Mouse (Mus musculus) c-Kit-negative CD71-positive TER-119-positive erythroid progenitor cells, embryonic 14.5 days (primary cell): ENCODE data around the gene Pecr.
A peak's percentile ranks its signal among the peaks of the same experiment; 100 is the strongest.
"Not testable (repeated sequence)": the region's sequence is repeated elsewhere in the genome, so short reads cannot be mapped to it uniquely, and the experiment has no call there.

Experiments
- DNase-seq: peaks from one replicate; pipeline ENCODE4 v3.0.0-alpha.2; 2013; ENCODE audit warnings: low read depth, low spot score

Gene Pecr

GRCm38 (mm10) chr1:72288527-72289150 is 4.5 kb upstream of the Pecr start:
- no peak for DNase-seq

DNA sequence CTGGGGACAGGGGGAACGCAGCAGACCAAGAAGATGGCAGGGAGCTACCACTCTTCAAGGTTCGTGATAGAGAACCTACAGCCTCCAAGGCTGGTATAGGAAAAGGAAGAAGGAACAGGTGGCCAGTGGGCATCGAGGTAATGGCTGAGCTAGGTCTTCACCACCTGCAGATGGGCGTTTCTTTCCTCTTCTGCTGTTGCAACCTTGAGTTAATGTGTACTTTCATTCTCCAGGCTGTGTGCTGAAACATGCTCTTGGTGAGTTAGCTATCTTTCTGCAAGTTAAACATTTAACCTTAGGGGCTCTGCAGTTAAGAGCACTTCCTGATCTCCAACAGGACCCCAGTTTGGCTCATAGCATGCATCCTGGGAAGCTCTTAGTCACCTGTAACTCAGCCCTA is 3.8 kb upstream of the Pecr start:
- DNase-seq, result no peak

- DNase-seq, result no peak
These were observed 2.8 kb upstream of the Pecr start for GRCm38 (mm10) chr1:72286904-72287303.

- no peak for DNase-seq
These were observed 425 bp upstream of the Pecr start for GRCm38 (mm10) chr1:72284539-72284938.

GRCm38 (mm10) chr1:72282604-72283003 is 1.5 kb downstream of the Pecr start:
- no peak for DNase-seq

- DNase-seq, result no peak
These were observed 6.0 kb downstream of the Pecr start for GRCm38 (mm10) chr1:72278085-72278484.

- no peak for DNase-seq
These were observed 21.0 kb downstream of the Pecr start for GRCm38 (mm10) chr1:72263099-72263498.

GRCm38 (mm10) chr1:72256381-72257256 is 27.5 kb downstream of the Pecr start:
- no peak for DNase-seq

- no peak for DNase-seq
These were observed 28.3 kb downstream of the Pecr start for GRCm38 (mm10) chr1:72255854-72256175.

DNA sequence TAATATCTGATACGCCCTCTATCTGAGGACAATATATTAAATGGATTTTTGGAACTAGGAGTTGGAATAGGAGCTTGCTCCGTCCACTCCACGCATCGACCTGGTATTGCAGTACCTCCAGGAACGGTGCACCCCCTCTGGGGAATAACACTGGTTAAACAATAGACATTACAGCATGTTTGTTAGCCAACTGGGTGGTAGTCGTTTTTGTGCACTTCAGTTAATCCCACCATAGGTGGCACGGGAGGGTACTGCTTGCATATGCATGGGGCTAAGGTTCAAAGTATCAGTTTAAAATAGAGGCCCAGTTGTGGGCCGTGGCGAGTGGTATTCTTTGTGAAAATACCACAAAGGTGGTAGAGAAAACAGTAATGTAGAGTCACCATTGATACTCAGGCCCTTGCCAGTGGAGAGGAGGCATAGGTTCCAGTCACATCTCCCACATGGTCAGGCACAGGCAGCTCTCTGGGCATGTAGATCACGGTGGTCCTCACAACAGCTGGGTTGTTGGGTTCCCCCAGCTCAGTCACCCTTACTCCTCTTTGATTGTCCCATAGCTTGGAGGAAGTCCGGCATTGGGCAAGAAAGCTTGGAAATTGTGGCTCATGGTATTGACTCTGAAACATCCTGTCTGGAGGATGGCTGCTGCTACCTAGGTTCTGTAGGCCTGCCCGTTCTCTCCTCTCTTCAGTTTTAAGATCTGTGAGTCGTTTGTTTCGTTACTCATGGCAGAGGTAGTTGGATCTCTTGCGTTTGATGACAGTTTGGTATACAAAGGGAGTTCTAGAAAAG is 28.9 kb downstream of the Pecr start:
- DNase-seq, result no peak

- peak; percentile 51 for DNase-seq
These were observed 29.5 kb downstream of the Pecr start for GRCm38 (mm10) chr1:72254545-72255061.

DNA sequence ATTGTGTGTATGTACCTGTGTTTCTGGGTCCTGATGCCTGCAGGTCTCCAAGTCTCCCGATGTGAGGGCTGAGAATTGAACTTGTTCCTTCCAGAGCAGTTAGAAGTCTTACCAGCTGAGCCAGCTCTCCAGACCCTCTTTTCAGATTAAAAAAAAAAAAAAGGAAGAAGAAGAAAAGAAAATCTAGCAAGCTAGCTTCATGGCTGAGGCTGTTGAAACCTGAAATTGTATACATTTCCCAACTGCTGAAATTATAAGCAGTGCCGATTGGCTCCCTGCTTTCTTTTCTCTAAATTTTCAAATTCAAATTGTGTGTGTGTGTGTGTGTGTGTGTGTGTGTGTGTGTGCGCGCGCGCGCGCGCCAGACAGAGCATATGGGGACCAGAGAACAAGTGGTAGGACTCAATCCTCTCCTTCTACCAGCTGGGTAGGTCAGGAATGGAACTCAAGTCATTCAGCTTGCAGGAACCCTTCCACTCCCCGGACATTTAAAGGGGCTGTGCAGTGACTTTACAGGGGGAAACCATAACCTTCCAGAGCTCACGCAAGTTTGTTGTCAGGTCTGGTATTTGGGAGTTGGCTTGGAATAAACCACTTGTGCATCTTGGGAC is 30.1 kb downstream of the Pecr start:
- no peak for DNase-seq

- no peak for DNase-seq
These were observed 32.3 kb downstream of the Pecr start for GRCm38 (mm10) chr1:72251806-72252205.

DNA sequence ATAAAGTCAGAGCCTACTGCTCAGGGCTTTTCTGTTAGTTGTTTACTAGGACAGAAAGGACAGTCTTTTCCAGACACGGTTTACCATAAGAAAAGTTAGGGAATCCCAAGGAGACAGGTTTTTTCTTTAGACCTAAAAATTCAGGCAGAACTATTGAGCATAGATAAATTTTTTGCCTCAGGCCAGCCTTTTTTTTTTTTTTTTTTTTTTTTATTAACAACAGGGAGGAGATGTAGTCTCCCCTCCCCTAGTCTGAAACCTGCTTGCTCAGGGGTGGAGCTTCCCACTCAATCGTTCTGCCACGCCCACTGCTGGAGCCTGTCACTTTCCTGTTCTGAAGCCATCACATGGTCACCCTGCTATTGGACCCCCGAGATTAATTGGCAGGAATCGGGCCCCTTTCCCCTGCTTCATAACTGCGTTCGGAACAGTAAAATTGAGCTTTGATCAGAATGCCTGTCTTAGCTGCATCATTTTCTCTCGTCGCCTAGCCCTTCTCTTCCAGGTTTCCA is 35.8 kb downstream of the Pecr start:
- DNase-seq, result not testable (repeated sequence)

DNA sequence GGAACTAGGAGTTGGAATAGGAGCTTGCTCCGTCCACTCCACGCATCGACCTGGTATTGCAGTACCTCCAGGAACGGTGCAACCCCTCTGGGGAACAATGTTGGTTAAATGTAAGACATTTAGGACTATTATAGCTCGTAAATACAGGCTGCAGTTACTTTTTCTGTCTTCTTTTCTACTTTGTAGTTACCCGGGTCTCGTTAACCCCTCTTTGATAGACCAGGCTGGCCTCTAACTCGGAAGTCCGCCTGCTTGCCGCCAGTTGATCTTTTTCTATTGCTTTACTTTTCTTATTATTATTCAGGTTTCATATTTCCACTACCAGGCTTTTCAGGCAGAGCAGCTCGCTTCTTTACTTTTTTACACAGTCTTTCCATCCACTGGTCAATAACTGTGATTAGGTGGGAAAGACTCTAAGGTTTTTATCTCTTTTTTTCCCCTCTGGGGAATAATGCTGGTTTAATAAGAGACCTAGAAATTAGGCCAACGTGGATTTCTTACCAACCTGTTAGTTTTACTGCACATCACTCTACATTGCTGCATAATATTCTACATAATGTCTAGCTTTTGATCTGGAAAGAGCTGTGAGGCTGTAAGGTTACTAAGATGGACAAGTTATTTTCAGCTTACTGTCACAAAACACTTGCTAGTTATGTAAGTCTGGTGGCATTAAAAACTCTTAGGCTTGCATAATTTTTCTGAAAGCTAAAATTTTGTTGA is 39.6 kb downstream of the Pecr start:
- DNase-seq, result no peak

DNA sequence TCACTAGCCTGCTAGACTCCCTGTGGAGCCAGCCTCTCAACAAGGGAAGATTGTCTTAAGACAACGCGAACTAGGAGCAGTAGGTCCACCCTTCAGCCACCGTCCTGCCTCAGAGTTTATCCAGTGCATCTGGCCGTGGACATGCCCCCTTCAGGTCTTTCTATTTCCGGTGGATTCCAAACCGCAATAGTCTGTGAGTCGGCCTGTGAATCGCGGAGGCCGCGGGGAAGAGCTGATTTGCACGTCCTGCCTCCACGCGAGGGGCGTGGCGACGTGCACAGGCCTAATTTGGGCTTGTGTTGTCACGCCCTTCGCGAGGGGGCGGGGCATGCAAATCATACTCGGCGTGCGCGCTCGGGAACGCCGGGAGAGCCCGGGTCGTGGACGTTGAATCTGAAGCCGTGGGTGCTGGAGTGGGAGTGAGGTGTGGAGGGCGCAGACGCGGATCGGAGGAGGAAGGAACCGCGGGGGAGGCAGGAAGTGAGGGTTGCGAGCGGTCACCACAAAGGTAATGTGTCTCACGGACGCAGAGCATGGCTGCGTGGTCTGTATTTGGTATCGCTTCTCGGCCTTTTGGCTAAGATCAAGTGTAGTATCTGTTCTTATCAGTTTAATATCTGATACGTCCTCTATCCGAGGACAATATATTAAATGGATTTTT is 40.3 kb downstream of the Pecr start:
- peak; percentile 90 for DNase-seq

GRCm38 (mm10) chr1:72242581-72243143 is 41.5 kb downstream of the Pecr start:
- no peak for DNase-seq

DNA sequence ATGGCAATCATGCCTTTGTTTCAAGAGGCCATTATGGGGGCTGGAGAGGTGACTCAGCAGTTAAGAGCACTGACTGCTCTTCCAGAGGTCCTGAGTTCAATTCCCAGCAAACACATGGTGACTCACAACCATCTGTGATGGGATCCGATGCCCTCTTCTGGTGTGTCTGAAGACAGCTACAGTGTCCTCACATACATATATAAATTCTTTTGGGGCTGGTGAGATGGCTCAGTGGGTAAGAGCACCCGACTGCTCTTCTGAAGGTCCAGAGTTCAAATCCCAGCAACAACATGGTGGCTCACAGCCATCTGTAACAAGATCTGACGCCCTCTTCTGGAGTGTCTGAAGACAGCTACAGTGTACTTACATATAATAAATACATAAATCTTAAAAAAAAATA is 45.0 kb downstream of the Pecr start:
- not testable (repeated sequence) for DNase-seq

DNA sequence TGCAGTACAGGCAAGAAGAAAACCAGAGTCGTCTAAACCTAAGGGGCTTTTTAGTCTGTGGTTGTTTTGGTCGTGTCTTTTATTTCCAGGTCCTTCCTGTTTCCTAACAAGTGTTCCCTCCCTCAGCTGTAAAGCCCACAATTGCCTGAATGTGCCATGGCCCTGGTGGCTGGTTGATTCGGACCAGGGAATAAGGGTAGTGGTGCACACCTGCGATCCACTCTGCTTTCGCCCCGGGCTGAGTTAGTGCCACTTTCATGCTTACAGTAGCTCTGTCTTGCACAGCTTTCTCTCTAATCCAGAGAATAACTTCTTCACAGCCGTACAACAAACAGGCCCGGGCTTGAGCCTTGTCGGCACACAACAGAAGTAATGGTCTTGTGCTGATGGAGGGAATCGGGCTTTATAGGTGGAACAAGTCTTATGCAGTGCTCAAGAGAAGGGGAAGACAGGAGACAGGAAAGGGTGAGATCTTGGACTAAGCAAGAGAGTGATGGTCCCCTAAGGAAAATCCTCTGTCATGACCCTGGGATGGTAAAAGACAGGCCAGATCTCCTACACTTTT is 46.0 kb downstream of the Pecr start:
- no peak for DNase-seq
